Mouse (Mus musculus) c-Kit-negative CD71-positive TER-119-positive erythroid progenitor cells, embryonic 14.5 days (primary cell): ENCODE measurements around the gene Setd1b.
A peak's percentile ranks its signal among the peaks of the same experiment; 100 is the strongest.

Source experiments
- DNase-seq: peaks from one replicate; pipeline ENCODE4 v3.0.0-alpha.2; 2013; ENCODE audit warnings: low read depth, low spot score

The Setd1b gene

DNA sequence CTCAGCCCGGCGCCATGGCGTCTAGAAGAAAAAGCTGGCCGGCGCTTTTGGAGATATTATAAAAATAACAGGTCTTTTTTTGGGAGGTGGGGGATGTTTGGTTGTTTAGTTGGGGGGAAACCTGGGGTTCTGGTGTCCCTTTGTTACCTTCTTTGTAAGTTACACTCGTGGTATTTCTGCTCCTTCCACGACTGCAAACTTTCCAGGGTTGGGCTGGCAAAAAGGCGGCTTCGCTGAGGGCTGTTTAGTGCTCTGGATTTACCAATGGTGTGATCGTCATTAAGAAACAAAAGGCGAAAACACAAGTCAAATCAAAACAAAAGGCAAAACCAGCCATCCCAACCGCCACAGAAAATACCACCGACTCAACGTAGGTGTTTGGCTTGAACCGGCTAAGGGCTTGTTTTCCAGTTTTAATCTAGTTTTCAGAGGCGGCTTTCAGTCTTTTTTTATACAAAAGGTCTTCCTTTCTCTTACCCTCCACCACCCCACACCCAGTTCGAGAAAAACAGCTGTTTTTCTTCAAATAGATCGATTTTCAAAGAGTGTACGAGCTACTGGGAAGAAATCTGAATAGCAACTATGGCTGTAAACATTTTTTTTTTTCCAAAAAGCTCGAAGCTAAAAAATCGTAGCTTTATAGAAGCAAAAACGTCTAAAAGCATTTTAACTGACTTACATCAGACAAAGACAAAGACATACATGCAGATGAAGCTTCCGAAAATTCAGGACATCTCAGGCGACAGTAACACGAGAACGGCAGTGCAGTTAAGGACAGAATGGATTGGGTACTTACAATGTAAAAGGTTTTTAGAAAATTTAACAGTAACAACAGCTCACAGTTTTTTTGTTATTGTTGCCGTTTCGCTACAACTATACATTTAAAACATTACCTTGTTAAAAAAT, 2.0 kb upstream of the Setd1b start:
- DNase-seq: no peak

GRCm38 (mm10) chr5:123140694-123141554, 1.1 kb upstream of the Setd1b start:
- DNase-seq: peak; percentile 90

GRCm38 (mm10) chr5:123141555-123142160, 335 bp upstream of the Setd1b start:
- DNase-seq: no peak

DNA sequence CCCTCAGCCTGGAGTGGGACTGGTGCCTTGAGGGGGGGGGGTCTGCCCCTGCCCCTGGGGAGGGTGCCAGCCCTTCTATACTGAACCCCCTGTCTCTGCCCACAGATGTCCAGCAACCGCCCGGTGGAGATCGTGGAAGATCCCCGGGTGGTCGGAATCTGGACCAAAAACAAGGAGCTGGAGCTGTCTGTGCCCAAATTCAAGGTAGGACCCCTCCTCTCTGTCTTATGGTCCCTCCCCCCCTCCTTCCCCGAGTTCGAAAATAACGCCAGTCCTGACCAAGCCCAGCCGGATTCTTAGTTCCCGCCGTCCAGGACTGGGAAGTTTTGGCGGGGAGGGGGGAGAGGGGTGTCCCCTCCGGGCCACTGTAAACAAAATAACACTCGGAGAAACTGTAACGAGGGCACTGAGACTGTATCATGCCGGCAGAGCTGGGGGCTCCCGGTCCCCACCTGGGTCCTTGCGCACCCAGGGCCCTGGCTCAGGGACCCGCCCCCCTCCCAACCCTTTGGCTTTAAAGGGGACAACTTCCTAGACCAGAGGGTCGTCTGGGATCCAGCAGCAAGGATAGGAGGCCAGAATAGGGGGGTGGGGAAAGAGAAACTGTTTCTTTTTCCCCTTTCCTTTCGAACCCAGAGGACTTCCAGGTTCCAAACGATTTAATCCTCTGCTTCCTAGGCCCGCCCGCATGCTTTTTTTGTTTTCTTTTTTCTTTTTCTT, 1.4 kb downstream of the Setd1b start:
- DNase-seq: no peak

DNA sequence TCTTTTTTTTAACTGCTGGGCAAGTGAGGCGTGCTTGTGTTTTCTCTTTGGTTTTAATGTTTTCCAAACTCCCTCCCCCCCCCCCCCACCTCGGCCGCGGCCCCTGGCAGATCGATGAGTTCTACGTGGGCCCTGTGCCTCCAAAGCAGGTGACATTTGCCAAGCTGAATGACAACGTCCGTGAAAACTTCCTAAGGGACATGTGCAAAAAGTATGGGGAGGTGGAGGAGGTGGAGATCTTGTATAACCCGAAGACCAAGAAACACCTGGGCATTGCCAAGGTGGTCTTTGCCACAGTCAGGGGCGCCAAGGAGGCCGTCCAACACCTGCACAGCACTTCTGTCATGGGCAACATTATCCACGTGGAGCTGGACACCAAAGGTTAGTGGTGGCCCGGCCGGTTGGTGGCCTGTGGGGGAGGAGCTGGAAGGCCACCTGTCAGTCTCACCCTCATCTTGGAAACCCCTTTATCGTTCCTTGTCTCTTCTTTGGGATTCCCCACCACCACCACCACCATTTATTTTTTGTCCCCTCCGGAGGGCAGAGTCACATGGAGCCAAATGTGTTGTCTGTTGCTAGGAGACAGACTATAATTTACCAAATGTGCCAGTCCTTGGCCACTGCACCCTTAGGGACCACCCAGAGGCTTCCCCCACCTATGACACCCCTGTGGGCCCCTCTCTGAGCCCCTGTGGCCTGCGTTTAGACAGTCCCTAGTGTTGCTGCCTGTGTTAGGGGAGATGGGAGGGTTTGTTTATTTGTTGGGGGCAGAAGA, 2.2 kb downstream of the Setd1b start:
- no peak for DNase-seq

DNA sequence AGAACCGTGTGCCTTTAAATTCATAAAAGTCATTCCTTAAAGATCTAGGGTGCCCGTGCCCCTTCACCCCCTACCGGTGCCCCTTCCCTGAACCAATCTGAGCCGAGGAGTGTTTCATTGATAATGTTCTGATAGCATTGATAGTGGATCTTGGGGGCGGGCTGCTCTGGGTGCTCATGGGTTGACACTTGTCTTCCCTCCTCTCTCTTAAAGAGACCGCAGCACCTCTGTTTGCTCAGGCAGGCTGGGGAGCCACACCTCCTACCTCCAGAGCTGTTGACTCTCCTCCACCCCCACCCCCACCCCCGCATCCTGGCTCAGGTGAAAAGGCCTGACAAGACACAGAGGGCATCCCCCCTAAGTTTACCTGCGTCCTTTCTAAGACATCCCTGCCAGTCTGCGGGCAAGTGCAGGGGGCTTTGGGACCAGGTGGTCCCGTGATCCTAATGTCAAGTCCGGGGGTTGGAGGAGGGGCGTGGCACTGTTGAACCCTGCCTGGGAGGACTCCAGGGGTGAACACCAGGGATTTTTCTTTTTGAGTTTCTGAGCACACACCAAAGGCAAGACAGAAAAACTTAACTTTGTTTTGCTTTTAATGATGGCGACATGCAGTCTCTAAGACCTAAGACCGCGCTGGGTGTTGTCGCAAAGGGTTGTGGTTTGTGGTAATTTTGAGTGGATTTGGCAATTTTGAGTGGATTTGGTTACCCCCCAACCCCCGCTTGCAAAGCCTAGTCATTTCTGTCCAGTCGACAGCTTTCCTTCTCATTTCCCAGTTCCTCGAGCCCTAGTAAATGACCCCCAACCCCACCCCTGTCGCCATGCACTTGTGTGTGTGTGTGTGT, 3.0 kb downstream of the Setd1b start:
- DNase-seq: no peak

GRCm38 (mm10) chr5:123146357-123146756, 4.4 kb downstream of the Setd1b start:
- no peak for DNase-seq

DNA sequence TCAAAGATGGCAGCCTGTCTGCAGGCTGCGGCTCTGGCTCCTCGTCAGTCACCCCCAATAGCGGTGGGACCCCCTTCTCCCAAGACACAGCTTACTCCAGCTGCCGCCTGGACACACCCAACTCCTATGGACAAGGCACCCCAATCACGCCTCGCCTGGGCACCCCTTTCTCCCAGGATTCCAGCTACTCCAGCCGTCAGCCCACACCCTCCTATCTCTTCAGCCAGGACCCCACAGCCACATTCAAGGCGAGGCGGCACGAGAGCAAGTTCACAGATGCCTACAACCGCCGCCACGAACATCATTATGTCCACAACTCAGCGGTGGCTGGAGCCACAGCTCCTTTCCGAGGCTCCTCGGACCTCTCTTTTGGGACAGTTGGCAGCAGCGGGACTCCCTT, 5.6 kb downstream of the Setd1b start:
- no peak for DNase-seq

DNA sequence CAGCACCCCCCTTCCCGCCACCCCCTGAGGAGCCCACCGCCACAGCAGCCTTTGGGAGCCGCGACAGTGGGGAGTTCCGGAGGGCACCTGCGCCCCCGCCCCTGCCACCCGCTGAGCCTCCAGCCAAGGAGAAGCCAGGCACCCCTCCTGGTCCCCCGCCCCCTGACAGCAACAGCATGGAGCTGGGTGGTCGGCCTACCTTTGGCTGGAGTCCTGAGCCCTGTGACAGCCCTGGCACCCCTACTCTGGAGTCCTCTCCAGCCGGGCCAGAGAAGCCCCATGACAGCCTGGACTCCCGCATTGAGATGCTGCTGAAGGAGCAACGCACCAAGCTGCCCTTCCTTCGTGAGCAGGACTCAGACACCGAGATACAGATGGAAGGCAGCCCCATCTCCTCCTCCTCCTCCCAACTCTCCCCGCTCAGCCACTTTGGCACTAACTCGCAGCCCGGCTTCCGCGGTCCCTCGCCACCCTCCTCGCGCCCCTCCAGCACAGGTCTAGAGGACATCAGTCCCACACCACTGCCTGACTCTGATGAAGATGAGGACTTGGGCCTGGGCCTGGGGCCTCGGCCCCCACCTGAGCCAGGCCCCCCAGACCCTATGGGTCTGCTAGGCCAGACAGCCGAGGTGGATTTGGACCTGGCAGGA, 6.2 kb downstream of the Setd1b start:
- DNase-seq: no peak

- peak; percentile 83 for DNase-seq
Measured at GRCm38 (mm10) chr5:123149451-123150400, 7.7 kb downstream of the Setd1b start.

- no peak for DNase-seq
Measured at GRCm38 (mm10) chr5:123150641-123151040, 8.6 kb downstream of the Setd1b start.

DNA sequence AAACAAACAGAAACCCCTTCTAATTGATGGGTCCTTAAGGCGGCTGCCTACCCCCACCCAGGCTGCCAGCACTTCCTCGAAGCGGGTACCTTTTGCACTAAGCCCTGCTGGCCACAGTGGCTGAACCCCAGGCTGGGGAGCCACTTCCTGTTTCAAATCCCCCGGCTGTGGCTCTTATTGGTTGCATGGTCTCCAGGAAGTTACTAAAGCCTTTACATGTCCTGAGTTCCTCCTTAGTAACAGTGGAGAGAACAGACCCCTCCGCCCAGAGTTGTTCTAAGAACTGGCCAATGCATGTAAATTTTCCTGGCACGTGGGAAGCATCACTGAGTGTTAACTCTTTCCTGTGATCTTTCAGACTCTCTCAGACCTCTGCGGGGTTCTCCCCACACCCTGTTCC, 9.1 kb downstream of the Setd1b start:
- DNase-seq: no peak

DNA sequence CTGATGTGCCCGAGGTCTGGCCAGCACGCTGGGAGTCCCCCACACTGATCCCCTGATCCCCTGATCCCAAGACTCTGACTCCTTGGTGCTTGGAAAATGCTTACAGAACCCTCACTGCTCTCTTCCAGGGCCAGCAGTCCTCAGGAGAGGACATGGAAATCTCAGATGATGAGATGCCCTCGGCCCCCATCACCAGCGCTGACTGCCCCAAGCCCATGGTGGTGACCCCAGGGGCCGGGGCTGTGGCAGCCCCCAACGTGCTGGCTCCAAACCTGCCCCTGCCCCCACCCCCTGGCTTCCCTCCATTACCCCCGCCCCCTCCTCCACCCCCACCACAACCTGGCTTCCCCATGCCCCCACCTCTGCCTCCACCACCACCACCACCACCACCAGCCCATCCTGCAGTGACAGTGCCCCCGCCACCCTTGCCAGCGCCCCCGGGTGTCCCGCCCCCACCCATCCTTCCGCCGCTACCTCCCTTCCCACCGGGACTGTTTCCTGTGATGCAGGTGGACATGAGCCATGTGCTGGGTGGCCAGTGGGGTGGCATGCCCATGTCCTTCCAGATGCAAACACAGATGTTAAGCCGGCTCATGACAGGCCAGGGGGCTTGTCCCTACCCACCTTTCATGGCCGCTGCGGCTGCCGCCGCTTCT, 9.8 kb downstream of the Setd1b start:
- no peak for DNase-seq

DNA sequence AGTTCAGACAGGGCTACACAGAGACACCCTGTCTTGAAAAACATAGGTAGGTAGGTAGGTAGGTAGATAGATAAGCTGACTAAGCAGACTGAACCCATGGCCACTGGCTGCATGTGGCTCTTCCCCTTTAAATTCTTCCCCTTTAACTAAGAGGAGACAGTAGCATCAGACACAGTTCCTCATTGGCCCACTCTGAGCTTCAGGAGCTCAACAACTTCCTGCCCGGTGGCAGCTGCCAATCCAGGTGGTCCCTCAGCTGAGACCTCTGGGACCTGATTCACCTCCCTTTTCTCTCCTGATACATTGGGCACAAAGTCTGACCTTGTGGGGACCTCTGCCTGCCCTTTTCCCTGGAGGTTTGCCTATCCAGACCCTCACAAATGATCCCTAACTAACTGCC, 10.9 kb downstream of the Setd1b start:
- DNase-seq: no peak

DNA sequence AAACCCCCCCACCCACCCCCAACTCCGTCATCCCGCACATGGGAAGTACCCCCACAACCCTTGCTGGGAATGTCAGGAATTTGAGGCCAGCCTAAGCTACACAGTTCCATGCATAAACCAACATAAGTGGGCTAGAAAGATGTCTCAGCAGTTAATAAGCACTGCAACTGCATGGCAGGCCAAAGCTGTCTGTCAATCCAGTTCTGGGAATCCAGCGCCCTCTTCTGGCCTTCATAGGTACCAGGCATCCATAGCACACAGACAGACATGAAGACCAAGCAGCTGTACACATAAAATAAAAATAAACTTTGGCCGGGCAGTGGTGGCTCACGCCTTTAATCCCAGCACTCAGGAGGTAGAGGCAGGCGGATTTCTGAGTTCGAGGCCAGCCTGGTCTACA, 13.4 kb downstream of the Setd1b start:
- DNase-seq: peak; percentile 74

DNA sequence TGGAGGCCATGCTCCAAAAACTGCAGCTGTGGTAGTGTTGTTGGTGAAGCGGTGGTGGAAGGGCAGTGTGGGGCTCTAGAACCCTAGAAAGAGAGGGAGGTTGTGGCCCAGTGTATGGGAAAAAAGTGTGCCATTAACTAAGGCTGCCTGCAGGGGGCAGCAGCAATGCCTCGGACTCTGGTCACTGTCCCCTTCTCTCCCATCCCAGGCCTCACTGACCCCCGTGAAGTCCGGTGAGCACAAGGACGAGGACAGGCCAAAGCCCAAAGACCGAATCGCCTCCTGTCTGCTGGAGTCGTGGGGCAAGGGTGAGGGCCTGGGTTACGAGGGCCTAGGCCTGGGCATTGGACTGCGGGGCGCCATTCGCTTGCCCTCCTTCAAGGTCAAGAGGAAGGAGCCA, 14.8 kb downstream of the Setd1b start:
- no peak for DNase-seq

- DNase-seq: no peak
Measured at GRCm38 (mm10) chr5:123157972-123158371, 16.0 kb downstream of the Setd1b start.

- no peak for DNase-seq
Measured at GRCm38 (mm10) chr5:123159446-123159845, 17.5 kb downstream of the Setd1b start.
